Mouse (Mus musculus) brain, embryonic 14.5 days (tissue): ENCODE results near the gene Tor1aip2.

Experiments used
- CTCF ChIP-seq: fragments of 200-500 bp; IDR thresholded peaks from 2 replicates; pipeline ENCODE4 v1.5.1; 2012; ENCODE audit warnings: inconsistent platforms, mild to moderate bottlenecking, moderate library complexity, borderline replicate concordance; ENCODE audit not compliant: insufficient read depth, insufficient read length; ENCODE audit errors: extremely low read depth
- POLR2A ChIP-seq: fragments of 200-500 bp; IDR thresholded peaks from 2 replicates; pipeline ENCODE4 v1.6.1; 2012; ENCODE audit warnings: mild to moderate bottlenecking, inconsistent platforms, borderline replicate concordance; ENCODE audit not compliant: poor library complexity, insufficient read depth, insufficient read length, severe bottlenecking; ENCODE audit errors: extremely low read depth

DNA sequence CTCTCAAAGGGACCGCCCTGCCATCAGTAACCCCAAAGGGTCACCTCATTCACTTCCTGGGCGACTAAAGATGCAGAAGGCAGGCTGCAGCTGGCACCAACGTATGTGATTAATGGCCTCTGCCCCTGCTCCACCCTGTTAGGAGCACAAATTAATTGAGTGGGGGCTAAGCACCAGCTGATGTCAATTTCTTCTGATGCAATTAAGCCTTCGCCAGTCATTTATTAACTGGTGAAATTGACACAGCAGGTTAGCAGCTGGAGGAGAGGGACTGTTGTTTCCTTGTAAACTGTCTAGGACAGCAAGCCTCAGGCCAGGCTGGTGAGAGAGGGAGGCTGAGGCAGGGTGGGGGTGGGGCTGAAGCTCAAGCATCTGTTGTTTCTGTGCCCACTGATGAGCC is 54.8 kb downstream of the Tor1aip2 start:
- TF ChIP-seq CTCF (no peak), POLR2A (no peak)
